Mouse (Mus musculus) cortical plate, adult 2 months (tissue): ENCODE results near the gene Cav3. TPM values are rescaled to one million over a fixed set of nuclear protein-coding genes. Genes with fewer than 3 reads are reported as not detected.
A peak's percentile ranks its signal among the peaks of the same experiment; 100 is the strongest.

Experiments used
- H3K27ac ChIP-seq: fragments of 200-500 bp; 2 replicates; pipeline ENCODE4 v1.5.1; 2012; ENCODE audit warnings: low read length, control low read depth, inconsistent platforms; ENCODE audit not compliant: insufficient read depth
- H3K4me1 ChIP-seq: fragments of 200-500 bp; 2 replicates; pipeline ENCODE4 v1.6.1; 2011; ENCODE audit warnings: low read length; ENCODE audit not compliant: control insufficient read depth, insufficient read depth
- H3K4me3 ChIP-seq: fragments of 200-500 bp; 2 replicates; pipeline ENCODE4 v1.5.1; 2011; ENCODE audit warnings: mild to moderate bottlenecking, low read length, control low read depth; ENCODE audit not compliant: insufficient read depth
- CTCF ChIP-seq: fragments of 200-500 bp; IDR thresholded peaks from 2 replicates; pipeline ENCODE4 v1.5.1; 2011; ENCODE audit warnings: mild to moderate bottlenecking, control low read depth, low read length; ENCODE audit not compliant: insufficient read depth; ENCODE audit errors: extremely low read depth
- POLR2A ChIP-seq: fragments of 200-500 bp; IDR thresholded peaks from 2 replicates; pipeline ENCODE4 v1.6.1; 2011; ENCODE audit warnings: mild to moderate bottlenecking, low read length, control low read depth; ENCODE audit not compliant: insufficient read depth; ENCODE audit errors: extremely low read depth
- polyA plus RNA-seq: library from polyadenylated mRNA; depleted of rRNA; stranded (reverse); fragments of >200 nt; gene quantifications from 2 replicates; pipeline ENCODE4 v1.2.3, GENCODE M21; 2012

Cav3 gene
- polyA plus RNA-seq, 1 experiment, result 0.25 TPM

DNA sequence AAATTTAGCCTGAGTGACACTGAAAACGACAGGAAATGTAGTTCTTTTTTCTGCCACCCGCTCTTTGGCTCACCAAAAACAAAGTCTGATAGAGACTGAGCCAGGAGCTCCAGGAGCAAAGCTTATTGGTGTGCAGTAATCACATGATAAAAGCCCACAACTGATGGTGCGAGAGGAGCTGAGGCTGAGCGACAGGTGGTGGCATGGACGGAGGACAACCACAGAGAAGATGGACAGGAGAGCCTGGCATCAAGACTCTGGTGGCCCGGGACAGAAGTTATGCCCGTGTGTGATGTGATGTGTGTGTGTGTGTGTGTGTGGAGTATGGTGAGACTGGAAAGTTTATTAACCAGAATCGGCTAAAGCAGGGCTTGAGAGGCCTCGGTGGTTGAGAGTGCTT lies 34.1 kb downstream of the Cav3 start:
- Histone ChIP-seq H3K4me3 (no peak overlapping the region), H3K27ac (no peak overlapping the region), H3K4me1 (no peaks in the 10 kb centered on the region)
- TF ChIP-seq CTCF, result no peak
- no peak for TF ChIP-seq POLR2A

DNA sequence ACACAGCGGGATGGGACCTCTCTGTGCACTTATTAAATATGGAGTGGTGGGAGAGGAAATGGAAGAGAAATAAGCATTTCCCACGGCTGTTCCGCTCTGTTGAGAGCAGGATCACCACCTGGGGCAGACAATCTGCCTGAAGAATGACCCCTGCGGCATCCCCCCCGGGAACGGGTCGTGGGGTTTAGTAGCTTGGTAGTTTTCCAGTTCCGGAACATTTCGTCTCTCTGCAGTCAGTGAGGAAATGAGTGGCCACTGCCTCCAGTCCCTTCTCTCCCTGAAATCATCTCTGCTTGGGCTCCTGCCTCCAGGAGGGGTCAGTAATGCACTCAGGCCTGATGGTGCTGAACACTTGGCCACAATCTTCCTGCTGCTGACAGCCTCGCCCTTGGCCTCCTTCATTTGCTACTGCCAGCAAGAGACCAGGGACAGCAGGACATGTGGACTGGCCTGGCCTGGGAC lies 35.3 kb downstream of the Cav3 start:
- no peak overlapping the region for H3K27ac ChIP-seq
- TF ChIP-seq CTCF (0 out of 2 replicates have a peak, but pooled peaks have one; percentile 12), POLR2A (no peak)
- H3K4me1 ChIP-seq, result no peaks in the 10 kb centered on the region
- no peak overlapping the region for H3K4me3 ChIP-seq

DNA sequence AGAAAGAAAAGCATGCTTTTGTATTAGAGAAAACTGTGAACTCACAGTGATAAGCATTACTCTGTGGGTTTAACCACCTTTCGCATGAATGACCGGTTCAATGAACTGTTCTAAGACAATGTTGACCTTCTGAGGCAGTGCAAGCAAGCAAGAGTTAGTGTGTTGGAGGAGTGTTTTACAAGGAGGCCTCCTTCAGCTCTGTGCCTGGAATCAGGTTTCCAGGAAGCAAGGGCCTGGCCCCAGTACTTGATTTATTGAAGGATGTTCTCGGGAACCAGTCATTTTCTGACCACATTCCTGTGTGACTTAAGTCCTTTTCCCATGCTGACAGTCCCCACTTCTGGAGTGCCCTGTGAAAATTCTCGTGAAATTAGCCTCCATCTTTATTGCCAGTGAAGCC lies 35.9 kb downstream of the Cav3 start:
- Histone ChIP-seq H3K4me1 (no peaks in the 10 kb centered on the region), H3K27ac (no peak overlapping the region), H3K4me3 (no peak overlapping the region)
- no peak for TF ChIP-seq CTCF
- no peak for TF ChIP-seq POLR2A

DNA sequence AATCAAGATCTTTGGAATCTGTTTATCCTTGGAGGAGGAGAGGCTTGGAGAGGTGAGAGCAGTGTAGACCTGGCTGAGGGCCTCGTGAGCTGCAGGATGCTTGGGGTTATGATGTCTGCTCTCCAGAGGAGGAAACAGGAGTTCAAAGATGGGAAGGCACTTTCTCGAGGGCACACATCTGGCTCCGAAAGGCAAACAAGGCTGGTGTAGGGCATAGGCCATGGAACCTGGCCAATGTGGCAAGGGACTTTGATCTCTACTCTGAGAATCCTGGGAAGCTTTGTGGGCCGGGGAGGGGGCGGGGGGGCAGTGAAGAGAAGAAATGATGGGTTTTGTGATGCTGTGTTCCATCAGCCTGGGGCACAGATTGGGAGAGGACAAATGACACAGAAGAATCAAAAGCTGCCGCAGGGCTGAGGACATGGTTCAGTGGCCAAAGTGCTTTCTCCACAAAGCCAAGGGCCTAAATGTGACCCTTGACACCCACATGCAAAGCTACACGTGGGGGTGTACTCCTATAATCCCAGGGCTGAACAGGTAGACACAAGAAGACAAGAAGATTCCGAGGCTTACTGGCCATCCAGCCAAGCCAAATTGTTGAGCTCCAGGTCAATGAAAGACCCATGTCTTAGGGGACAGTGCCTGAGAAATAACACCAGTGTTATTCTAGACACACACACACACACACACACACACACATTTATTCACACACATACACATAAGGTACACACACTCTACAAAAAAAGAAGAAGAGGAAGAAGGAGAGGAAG lies 37.2 kb downstream of the Cav3 start:
- Histone ChIP-seq H3K4me1 (no peaks in the 10 kb centered on the region), H3K27ac (no peak overlapping the region), H3K4me3 (no peak overlapping the region)
- TF ChIP-seq CTCF (no peak), POLR2A (no peak)

- H3K27ac ChIP-seq, result no peak overlapping the region
- no peak overlapping the region for H3K4me3 ChIP-seq
- no peak for TF ChIP-seq POLR2A
- no peak for TF ChIP-seq CTCF
- no peaks in the 10 kb centered on the region for H3K4me1 ChIP-seq
Observed at GRCm38 (mm10) chr6:112497456-112497855, 38.2 kb downstream of the Cav3 start.

GRCm38 (mm10) chr6:112498716-112499115 lies 39.4 kb downstream of the Cav3 start:
- no peak for TF ChIP-seq CTCF
- TF ChIP-seq POLR2A, result no peak
- Histone ChIP-seq H3K4me1 (no peaks in the 10 kb centered on the region), H3K4me3 (no peak overlapping the region), H3K27ac (no peak overlapping the region)

DNA sequence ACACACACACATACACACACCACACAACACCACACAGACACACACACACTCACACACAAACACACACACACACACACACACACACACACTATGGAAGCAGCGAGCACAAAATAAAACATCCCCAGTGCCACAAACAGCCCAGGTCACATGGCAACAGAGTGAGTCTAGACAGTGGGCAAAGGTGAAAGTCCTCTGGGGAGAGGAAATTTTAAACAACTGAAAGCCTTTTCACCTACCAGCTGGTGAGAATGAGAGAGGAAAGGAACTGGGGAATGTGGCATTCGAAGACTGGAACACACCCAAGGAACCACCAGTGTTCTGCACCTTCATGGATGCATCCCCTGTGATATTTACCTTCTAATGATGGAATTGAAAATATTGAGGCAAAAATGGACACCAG lies 40.2 kb downstream of the Cav3 start:
- Histone ChIP-seq H3K27ac (no peak overlapping the region), H3K4me1 (no peaks in the 10 kb centered on the region), H3K4me3 (no peak overlapping the region)
- TF ChIP-seq CTCF (no peak), POLR2A (no peak)

DNA sequence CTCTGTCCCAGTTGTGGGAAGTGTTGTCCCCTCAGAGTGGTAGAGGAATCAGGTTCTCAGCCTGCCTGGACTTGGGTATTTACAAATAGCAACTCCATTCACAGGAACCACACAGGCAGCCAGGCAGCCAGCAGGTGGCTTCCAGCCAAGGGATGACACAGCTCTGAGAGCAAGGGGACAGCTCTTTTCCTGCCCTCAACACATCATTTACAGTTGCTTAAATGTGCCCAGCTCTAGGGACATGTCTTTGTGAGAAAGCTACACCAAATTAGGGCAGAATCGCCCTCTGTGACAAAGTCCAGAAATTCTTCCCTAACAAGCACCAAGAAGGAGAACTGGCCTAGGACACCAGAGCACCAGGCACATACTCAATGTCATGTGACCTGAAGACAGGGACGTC lies 41.9 kb downstream of the Cav3 start:
- Histone ChIP-seq H3K4me1 (no peaks in the 10 kb centered on the region), H3K4me3 (no peak overlapping the region)
- TF ChIP-seq CTCF (no peak), POLR2A (no peak)

DNA sequence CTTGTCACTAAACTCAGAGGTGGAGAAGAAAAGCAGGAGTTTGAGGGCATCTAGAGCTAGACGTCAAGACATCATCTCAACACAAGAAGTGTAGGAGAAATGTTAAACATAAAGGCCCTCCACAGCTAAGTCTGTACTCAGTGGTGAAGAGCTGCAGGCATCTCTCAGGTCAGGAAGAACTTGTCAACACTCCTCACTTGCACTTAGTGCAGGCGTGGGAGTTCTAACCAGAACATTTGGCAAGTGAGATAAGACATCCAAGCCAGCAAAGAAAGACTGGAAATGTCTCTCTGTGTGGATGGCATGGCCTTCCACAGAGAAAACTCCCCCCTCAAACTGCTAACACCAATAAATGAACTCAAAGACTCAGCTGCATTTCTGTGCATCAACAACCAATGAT lies 48.3 kb downstream of the Cav3 start:
- Histone ChIP-seq H3K27ac (no peak overlapping the region), H3K4me3 (no peak overlapping the region), H3K4me1 (no peaks in the 10 kb centered on the region)
- TF ChIP-seq CTCF (no peak), POLR2A (no peak)

More for the DNA sequence above, 41.9 kb downstream of the Cav3 start:
- no peak overlapping the region for H3K27ac ChIP-seq

GRCm38 (mm10) chr6:112509590-112510131 lies 50.4 kb downstream of the Cav3 start:
- Histone ChIP-seq H3K4me1 (no peaks in the 10 kb centered on the region), H3K4me3 (no peak overlapping the region), H3K27ac (no peak overlapping the region)
- TF ChIP-seq POLR2A (no peak), CTCF (no peak)
